Mouse (Mus musculus): ENCODE measurements at regions not wholly inside any gene's neighbourhood (a gene's known extent, or its start where the extent isn't known, plus 50 kb on each side); places are given as distances from the start of the nearest gene placed in this dataset.
A peak's percentile ranks its signal among the peaks of the same experiment; 100 is the strongest.

DNA sequence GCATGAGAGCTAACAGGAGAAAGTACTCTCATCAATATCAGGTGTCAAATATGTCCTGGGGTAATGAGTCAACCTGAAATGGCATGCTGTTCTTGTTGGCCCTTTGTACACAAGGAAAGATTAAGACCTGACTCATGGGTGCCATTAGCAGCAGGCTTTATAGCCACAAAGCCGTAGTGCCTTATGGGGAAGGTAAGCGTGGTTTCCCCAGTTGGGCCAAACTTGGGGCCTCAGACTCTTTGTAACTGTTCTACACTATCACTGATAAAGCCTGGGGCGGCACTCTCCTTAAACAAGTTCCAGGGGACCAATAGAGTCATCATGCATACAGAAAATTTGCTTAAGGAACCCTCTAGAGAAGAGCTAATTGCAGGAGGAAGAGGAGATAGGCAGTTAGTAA, 1228.9 kb upstream of the A1bg start:
- H3K27me3 ChIP-seq (ENCODE audit: control insufficient read depth, insufficient read depth, low read length, poor library complexity, severe bottlenecking) = no peaks in the 10 kb centered on the region
- peaks cover 4% of the 10 kb centered on the region for H3K4me1 ChIP-seq (ENCODE audit: control insufficient read depth, insufficient read depth, low read length)
- H3K36me3 ChIP-seq (ENCODE audit: control insufficient read depth, insufficient read depth, low read length, poor library complexity, severe bottlenecking) = peaks cover 4% of the 10 kb centered on the region; the same call in 1 of the 2 replicates
- no peak overlapping the region for H3K9ac ChIP-seq (ENCODE audit: low read depth, poor library complexity, severe bottlenecking)
- H3K27ac ChIP-seq (ENCODE audit: insufficient read depth, low read length) = no peak overlapping the region
- TF ChIP-seq POLR2A (IDR thresholded peaks at IDR 0.05; ENCODE audit: insufficient read depth, low read length) (no peak), EP300 (IDR thresholded peaks at IDR 0.05; ENCODE audit: insufficient read depth, low read depth, low read length) (no peak), CTCF (IDR thresholded peaks at IDR 0.05; ENCODE audit: low read depth, low read length) (no peak)
- no peak overlapping the region for H3K4me3 ChIP-seq (ENCODE audit: low read depth, low read length)
- no peaks in the 10 kb centered on the region for H3K9me3 ChIP-seq (replicated peaks; ENCODE audit: control insufficient read depth, insufficient read depth, low read length, poor library complexity, severe bottlenecking)

DNA sequence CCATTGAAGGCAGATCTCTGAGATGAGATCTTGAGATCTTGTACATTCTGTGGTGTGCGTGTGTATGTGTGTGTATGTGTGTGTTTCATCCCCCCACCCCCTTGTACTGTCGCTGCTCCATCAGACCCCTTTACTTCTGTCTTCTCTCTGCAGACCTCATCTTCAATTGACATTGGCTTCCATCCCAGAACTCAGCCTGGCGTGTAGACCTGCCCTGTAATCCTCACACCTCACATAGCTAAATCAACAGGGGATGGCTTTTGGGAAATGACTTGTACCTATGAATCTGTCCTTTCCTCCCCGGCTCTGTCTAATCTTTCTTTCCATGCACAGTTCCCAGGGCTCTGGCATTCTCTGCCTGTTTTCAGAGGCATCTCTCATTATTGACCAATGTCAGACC, 1227.5 kb upstream of the A1bg start:
- Histone ChIP-seq H3K9me3 (replicated peaks; ENCODE audit: control insufficient read depth, insufficient read depth, low read length, poor library complexity, severe bottlenecking) (no peaks in the 10 kb centered on the region), H3K27ac (ENCODE audit: insufficient read depth, low read length) (no peak overlapping the region), H3K4me1 (ENCODE audit: control insufficient read depth, insufficient read depth, low read length) (peaks cover 4% of the 10 kb centered on the region), H3K9ac (ENCODE audit: low read depth, poor library complexity, severe bottlenecking) (no peak overlapping the region), H3K4me3 (ENCODE audit: low read depth, low read length) (no peak overlapping the region), H3K27me3 (ENCODE audit: control insufficient read depth, insufficient read depth, low read length, poor library complexity, severe bottlenecking) (no peaks in the 10 kb centered on the region), H3K36me3 (ENCODE audit: control insufficient read depth, insufficient read depth, low read length, poor library complexity, severe bottlenecking) (peaks cover 2% of the 10 kb centered on the region; the same call in 1 of the 2 replicates)
- no peak for TF ChIP-seq EP300 (IDR thresholded peaks at IDR 0.05; ENCODE audit: insufficient read depth, low read depth, low read length)
- no peak for TF ChIP-seq POLR2A (IDR thresholded peaks at IDR 0.05; ENCODE audit: insufficient read depth, low read length)
- no peak for TF ChIP-seq CTCF (IDR thresholded peaks at IDR 0.05; ENCODE audit: low read depth, low read length)

DNA sequence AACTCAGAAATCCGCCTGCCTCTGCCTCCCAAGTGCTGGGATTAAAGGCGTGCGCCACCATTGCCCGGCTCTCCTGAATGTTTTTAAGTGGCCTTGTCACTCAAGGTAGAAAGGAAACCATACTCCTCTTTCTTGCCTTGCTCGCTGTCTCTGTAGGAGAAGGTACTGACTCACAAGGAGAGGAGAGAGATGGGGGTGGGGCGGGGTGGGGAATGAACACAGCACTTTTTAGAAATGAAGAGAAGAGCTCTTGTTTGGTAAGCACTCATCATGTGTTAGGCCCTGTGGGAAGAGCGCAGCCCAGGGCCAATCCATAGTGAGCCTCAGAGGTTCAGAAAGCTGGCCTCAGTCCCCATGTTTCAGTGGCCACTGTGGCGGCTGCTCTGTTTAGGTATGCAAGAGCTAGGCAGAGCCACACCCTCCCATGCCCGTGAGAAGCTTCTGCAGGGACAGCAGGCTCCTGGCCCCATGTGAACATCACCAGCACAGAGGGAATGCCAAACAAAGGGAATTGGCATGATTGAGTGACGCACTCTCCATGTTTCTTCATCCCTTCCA, 1225.9 kb upstream of the A1bg start:
- Histone ChIP-seq H3K36me3 (ENCODE audit: control insufficient read depth, insufficient read depth, low read length, poor library complexity, severe bottlenecking) (peaks cover 2% of the 10 kb centered on the region; the same call in 1 of the 2 replicates), H3K9ac (ENCODE audit: low read depth, poor library complexity, severe bottlenecking) (no peak overlapping the region), H3K27me3 (ENCODE audit: control insufficient read depth, insufficient read depth, low read length, poor library complexity, severe bottlenecking) (no peaks in the 10 kb centered on the region), H3K9me3 (replicated peaks; ENCODE audit: control insufficient read depth, insufficient read depth, low read length, poor library complexity, severe bottlenecking) (no peaks in the 10 kb centered on the region), H3K4me1 (ENCODE audit: control insufficient read depth, insufficient read depth, low read length) (peaks cover 9% of the 10 kb centered on the region), H3K27ac (ENCODE audit: insufficient read depth, low read length) (no peak overlapping the region), H3K4me3 (ENCODE audit: low read depth, low read length) (no peak overlapping the region)
- TF ChIP-seq EP300 (IDR thresholded peaks at IDR 0.05; ENCODE audit: insufficient read depth, low read depth, low read length) (no peak), CTCF (IDR thresholded peaks at IDR 0.05; ENCODE audit: low read depth, low read length) (no peak), POLR2A (IDR thresholded peaks at IDR 0.05; ENCODE audit: insufficient read depth, low read length) (no peak)

DNA sequence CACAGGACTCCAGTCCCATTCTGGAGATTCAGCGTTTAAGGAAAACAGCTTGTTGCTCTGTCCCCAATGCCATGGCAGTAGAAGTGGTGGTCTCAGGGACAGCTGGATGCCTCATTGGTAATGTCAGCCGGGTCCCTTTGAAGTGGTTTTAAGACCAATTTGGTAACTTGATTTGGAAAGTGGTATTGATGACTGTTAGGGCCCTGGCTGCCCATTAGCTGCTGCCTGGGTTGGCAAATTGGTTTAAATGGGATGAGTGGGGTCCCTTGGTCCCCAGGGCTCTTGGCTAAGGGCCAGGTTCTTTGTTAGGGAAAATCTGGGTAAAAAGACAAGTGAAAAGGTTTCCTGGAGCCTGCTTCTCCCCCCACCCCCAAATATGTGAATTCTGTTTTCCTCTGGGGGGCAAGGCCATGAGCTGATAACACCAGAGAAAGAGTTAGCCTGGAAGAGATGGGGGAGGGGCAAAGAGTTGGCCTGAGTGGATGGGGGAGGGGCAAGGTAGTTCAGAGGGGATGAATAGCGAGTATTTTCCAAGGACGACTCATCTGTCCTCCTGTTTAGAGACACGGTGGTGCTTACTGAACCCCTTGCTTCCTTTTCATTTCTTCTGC, 1224.6 kb upstream of the A1bg start:
- H3K4me3 ChIP-seq (ENCODE audit: low read depth, low read length) = no peak overlapping the region
- TF ChIP-seq EP300 (IDR thresholded peaks at IDR 0.05; ENCODE audit: insufficient read depth, low read depth, low read length) (peak; percentile 78), CTCF (IDR thresholded peaks at IDR 0.05; ENCODE audit: low read depth, low read length) (no peak)
- no peak overlapping the region for H3K9ac ChIP-seq (ENCODE audit: low read depth, poor library complexity, severe bottlenecking)
- peak overlapping the region; percentile 12; the same call in 1 of the 2 replicates for H3K27ac ChIP-seq (ENCODE audit: insufficient read depth, low read length)
- H3K4me1 ChIP-seq (ENCODE audit: control insufficient read depth, insufficient read depth, low read length) = peaks cover 9% of the 10 kb centered on the region
- H3K36me3 ChIP-seq (ENCODE audit: control insufficient read depth, insufficient read depth, low read length, poor library complexity, severe bottlenecking) = peaks cover 2% of the 10 kb centered on the region; the same call in 1 of the 2 replicates
- H3K27me3 ChIP-seq (ENCODE audit: control insufficient read depth, insufficient read depth, low read length, poor library complexity, severe bottlenecking) = no peaks in the 10 kb centered on the region
- no peaks in the 10 kb centered on the region for H3K9me3 ChIP-seq (replicated peaks; ENCODE audit: control insufficient read depth, insufficient read depth, low read length, poor library complexity, severe bottlenecking)

DNA sequence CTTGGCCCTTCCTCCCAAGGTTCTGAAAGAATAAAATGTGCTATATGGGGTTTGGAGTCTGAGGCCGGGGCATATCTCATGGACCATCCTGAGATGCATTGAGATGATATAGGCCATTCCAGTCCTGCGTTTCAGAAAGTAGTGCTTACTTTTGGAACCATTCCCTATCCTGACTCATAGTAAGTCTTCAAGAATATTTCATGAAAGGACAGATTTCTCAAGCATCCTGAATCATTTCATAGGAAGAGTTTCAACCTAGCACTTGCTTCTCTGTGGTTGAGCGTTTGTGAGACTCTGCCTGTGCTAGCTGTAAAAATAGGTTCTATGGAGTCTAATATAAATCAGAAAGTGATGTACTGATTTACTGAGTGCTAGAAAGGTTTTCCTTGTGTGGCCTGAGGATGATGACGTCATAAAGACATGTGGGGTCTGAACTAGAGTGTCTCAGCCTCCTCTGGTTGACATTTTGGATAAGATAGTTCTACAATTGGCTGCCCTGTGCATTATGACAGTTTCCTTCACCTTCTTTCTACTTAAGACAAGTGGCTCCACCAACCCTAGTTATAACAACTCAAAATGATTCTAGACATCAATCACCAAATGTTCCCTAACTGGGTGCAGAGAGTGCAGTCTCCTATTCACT, 1223.0 kb upstream of the A1bg start:
- Histone ChIP-seq H3K4me3 (ENCODE audit: low read depth, low read length) (no peak overlapping the region), H3K27me3 (ENCODE audit: control insufficient read depth, insufficient read depth, low read length, poor library complexity, severe bottlenecking) (no peaks in the 10 kb centered on the region), H3K4me1 (ENCODE audit: control insufficient read depth, insufficient read depth, low read length) (peaks cover 9% of the 10 kb centered on the region), H3K9ac (ENCODE audit: low read depth, poor library complexity, severe bottlenecking) (no peak overlapping the region), H3K27ac (ENCODE audit: insufficient read depth, low read length) (no peak overlapping the region), H3K9me3 (replicated peaks; ENCODE audit: control insufficient read depth, insufficient read depth, low read length, poor library complexity, severe bottlenecking) (no peaks in the 10 kb centered on the region), H3K36me3 (ENCODE audit: control insufficient read depth, insufficient read depth, low read length, poor library complexity, severe bottlenecking) (peaks cover 2% of the 10 kb centered on the region; the same call in 1 of the 2 replicates)
- TF ChIP-seq EP300 (IDR thresholded peaks at IDR 0.05; ENCODE audit: insufficient read depth, low read depth, low read length) = no peak
- no peak for TF ChIP-seq POLR2A (IDR thresholded peaks at IDR 0.05; ENCODE audit: insufficient read depth, low read length)
- TF ChIP-seq CTCF (IDR thresholded peaks at IDR 0.05; ENCODE audit: low read depth, low read length) = no peak
